Mouse (Mus musculus) midbrain, embryonic 13.5 days (tissue): ENCODE data around the gene Klhl24. TPM values are rescaled to one million over a fixed set of nuclear protein-coding genes. Genes with fewer than 3 reads are reported as not detected.

ENCODE experiments used
- ATAC-seq: fragments of 200-750 bp; cut with Nextera tagmentation; 2 replicates; pipeline ENCODE4 v1.8.0; 2017; ENCODE audit warnings: mild to moderate bottlenecking, moderate TSS enrichment, moderate library complexity
- H3K27ac ChIP-seq: fragments of 300-500 bp; sonication (generic); 2 replicates; pipeline ENCODE4 v1.5.1; 2015; ENCODE audit warnings: inconsistent platforms, mild to moderate bottlenecking, moderate library complexity
- H3K27me3 ChIP-seq: fragments of 300-500 bp; sonication (generic); 2 replicates; pipeline ENCODE4 v1.6.1; 2015; ENCODE audit warnings: mild to moderate bottlenecking, inconsistent platforms
- H3K36me3 ChIP-seq: fragments of 300-500 bp; sonication (generic); 2 replicates; pipeline ENCODE4 v1.6.1; 2015; ENCODE audit warnings: mild to moderate bottlenecking, inconsistent platforms
- H3K4me1 ChIP-seq: fragments of 300-500 bp; sonication (generic); replicated peaks from 2 replicates; pipeline ENCODE4 v1.6.1; 2015; ENCODE audit warnings: inconsistent platforms
- H3K4me2 ChIP-seq: fragments of 300-500 bp; sonication (generic); replicated peaks from 2 replicates; pipeline ENCODE4 v1.6.1; 2015; ENCODE audit warnings: moderate library complexity, mild to moderate bottlenecking, inconsistent platforms
- H3K4me3 ChIP-seq: fragments of 300-500 bp; sonication (generic); replicated peaks from 2 replicates; pipeline ENCODE4 v1.5.1; 2015; ENCODE audit warnings: mild to moderate bottlenecking, inconsistent platforms
- H3K9ac ChIP-seq: fragments of 300-500 bp; sonication (generic); replicated peaks from 2 replicates; pipeline ENCODE4 v1.6.1; 2015; ENCODE audit warnings: mild to moderate bottlenecking, inconsistent platforms
- H3K9me3 ChIP-seq: fragments of 300-500 bp; sonication (generic); 2 replicates; pipeline ENCODE4 v1.6.1; 2016; ENCODE audit warnings: mild to moderate bottlenecking, inconsistent platforms
- WGBS: fragments of 180-500 bp; shearing (Covaris S2); methylation state at CpG from one replicate; pipeline ENCODE4 v1.1.7; 2015; 5-methylcytosine and 5-hydroxymethylcytosine counted together
- polyA plus RNA-seq: library from polyadenylated mRNA; unstranded; fragments of >200 nt; fragmentation: Nextera tagmentation; extraction: Ambion mirVana; gene quantifications from 2 replicates; pipeline ENCODE4 v1.2.1, GENCODE M21; 2015

Gene Klhl24
- polyA plus RNA-seq: 64.6 and 69.3 TPM in 2 replicates

DNA sequence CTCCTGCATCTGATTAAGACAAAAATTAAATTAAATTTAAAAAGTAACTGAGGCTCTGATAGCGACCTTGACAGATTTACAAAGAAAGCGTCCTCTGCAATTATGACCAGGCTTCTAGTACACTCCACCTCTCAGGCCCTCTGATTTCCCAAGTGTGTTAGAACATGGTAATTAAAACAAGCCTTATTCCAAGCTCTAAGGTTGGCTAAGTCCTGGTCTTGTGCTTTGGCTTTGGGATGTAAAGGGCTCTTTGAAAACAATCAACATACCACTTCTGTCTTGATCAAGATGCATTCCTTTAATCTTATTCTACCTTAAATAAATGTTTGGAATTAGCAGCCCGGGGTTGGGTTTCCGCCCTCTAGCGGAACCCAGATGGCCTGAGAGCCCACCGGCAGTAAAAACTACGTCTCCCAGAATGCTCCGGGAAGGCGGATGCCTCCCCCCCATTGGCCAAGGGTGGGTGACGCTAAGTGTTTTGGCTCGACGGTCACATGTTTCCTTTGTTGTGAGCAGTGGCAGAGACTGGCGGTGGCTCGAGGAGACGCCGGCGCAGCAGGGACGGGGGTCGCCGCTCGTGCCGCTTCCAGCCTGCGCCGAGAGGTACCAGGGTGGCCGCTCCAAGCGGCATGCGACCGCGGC lies at the start of gene Klhl24:
Klhl24 (plus strand) TSS at position 474 of the 642 bp plus-strand sequence.
- Histone ChIP-seq H3K9me3 (no peaks in the 10 kb centered on the region), H3K4me1 (peaks cover 11% of the 10 kb centered on the region), H3K4me2 (peak within 1 kb of the TSS; percentile 65), H3K27me3 (no peaks in the 10 kb centered on the region), H3K27ac (peak within 1 kb of the TSS; percentile 99), H3K36me3 (peaks cover 4% of the 10 kb centered on the region; the same call in 1 of the 2 replicates), H3K4me3 (peak within 1 kb of the TSS; percentile 83), H3K9ac (peak within 1 kb of the TSS; percentile 97)
- under 1% methylated on average over 29 of the region's 29 CpGs for WGBS
- ATAC-seq: peak; percentile 96

- Histone ChIP-seq H3K4me1 (no peaks in the 10 kb centered on the region), H3K27me3 (no peaks in the 10 kb centered on the region), H3K27ac (no peak overlapping the region), H3K36me3 (no peaks in the 10 kb centered on the region), H3K9ac (no peak overlapping the region), H3K4me3 (no peak overlapping the region), H3K4me2 (no peak overlapping the region), H3K9me3 (no peaks in the 10 kb centered on the region)
- WGBS: 95% methylated on average over 3 of the region's 3 CpGs
- no peak for ATAC-seq
Measured at GRCm38 (mm10) chr16:20052655-20053054, 44.7 kb upstream of the Klhl24 start.

DNA sequence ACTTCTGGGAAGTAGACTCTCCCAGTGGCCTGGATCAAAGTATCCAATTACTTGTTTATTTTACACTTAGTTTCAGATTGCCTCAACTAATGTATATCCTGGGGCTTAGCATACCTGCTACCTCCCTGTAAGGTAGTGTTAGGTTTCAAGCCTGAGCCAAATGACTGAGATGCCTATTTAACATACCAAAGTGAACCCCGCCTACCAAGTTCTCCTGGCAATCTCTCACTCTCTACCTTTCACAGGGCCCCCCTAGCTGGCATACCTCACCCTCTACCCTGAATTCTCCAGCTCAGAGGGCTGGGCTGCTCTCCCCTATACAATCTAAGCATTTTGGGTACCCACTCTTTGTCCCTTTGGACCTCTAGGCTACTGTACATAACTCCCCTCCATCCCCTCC lies 24.6 kb upstream of the Klhl24 start:
- 62% methylated on average over 1 of the region's 1 CpGs for WGBS
- H3K9ac ChIP-seq: no peak overlapping the region
- no peaks in the 10 kb centered on the region for H3K9me3 ChIP-seq
- ATAC-seq: no peak
- H3K27ac ChIP-seq: no peak overlapping the region
- H3K4me1 ChIP-seq: no peaks in the 10 kb centered on the region
- H3K4me3 ChIP-seq: no peak overlapping the region
- H3K4me2 ChIP-seq: no peak overlapping the region
- no peaks in the 10 kb centered on the region for H3K27me3 ChIP-seq
- no peaks in the 10 kb centered on the region for H3K36me3 ChIP-seq

DNA sequence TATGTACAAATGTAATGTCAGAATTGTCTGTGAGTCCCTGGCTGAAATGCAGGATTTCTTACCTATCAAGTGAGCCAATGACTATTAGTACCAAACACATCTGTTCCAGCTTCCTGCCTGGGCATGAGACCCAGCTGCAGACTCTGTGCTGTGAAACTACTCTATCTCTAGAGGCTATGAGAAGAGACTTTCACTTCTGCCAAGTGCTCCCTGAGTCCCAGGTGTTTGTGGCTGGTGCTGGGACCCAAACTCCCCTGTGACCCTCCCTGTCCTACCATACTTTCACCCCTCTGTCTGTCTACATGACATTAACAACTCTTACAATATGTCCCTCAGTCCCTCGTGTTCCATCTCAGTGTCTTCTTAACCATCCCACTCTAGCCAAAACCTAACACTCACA lies 20.7 kb upstream of the Klhl24 start:
- no peak for ATAC-seq
- Histone ChIP-seq H3K36me3 (no peaks in the 10 kb centered on the region), H3K27me3 (no peaks in the 10 kb centered on the region), H3K9me3 (no peaks in the 10 kb centered on the region), H3K4me2 (no peak overlapping the region), H3K4me3 (no peak overlapping the region), H3K27ac (no peak overlapping the region), H3K4me1 (no peaks in the 10 kb centered on the region), H3K9ac (no peak overlapping the region)
- WGBS: 67% methylated on average over 1 of the region's 1 CpGs

GRCm38 (mm10) chr16:20080271-20080670 lies 17.1 kb upstream of the Klhl24 start:
- H3K9me3 ChIP-seq: no peaks in the 10 kb centered on the region
- no peaks in the 10 kb centered on the region for H3K27me3 ChIP-seq
- no peak overlapping the region for H3K9ac ChIP-seq
- H3K36me3 ChIP-seq: no peaks in the 10 kb centered on the region
- 89% methylated on average over 3 of the region's 3 CpGs for WGBS
- no peak overlapping the region for H3K4me2 ChIP-seq
- H3K4me3 ChIP-seq: no peak overlapping the region
- H3K27ac ChIP-seq: no peak overlapping the region
- ATAC-seq: no peak
- H3K4me1 ChIP-seq: no peaks in the 10 kb centered on the region

DNA sequence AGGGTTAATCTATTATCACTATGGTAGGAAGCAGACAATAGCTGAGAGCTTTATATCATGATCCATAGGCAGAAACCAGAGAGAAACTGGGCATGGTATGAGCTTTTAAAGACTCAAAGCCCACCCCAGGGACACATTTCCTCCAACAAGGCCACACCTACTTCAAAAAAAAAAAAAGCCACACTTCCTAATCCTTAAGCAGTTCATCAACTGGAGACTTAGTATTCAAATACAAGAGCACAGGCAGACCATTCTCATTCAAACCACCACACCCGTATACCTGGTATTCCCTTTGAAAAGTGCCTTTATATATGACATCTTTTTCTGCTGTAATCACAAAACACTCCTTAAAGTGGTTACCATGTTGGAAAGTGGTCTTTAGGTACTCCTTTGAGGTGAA lies 12.7 kb upstream of the Klhl24 start:
- Histone ChIP-seq H3K4me1 (no peaks in the 10 kb centered on the region), H3K4me2 (no peak overlapping the region), H3K9me3 (no peaks in the 10 kb centered on the region), H3K27ac (no peak overlapping the region), H3K27me3 (no peaks in the 10 kb centered on the region), H3K4me3 (no peak overlapping the region), H3K36me3 (no peaks in the 10 kb centered on the region), H3K9ac (no peak overlapping the region)
- WGBS: 87% methylated on average over 1 of the region's 1 CpGs
- ATAC-seq: no peak

- Histone ChIP-seq H3K9ac (no peak overlapping the region), H3K4me3 (no peak overlapping the region), H3K36me3 (no peaks in the 10 kb centered on the region), H3K4me2 (no peak overlapping the region), H3K27me3 (no peaks in the 10 kb centered on the region), H3K27ac (no peak overlapping the region), H3K9me3 (no peaks in the 10 kb centered on the region), H3K4me1 (no peaks in the 10 kb centered on the region)
- no peak for ATAC-seq
- 91% methylated on average over 5 of the region's 5 CpGs for WGBS
Measured at GRCm38 (mm10) chr16:20085250-20085905, 12.0 kb upstream of the Klhl24 start.

GRCm38 (mm10) chr16:20086976-20087375 lies 10.4 kb upstream of the Klhl24 start:
- Histone ChIP-seq H3K27ac (no peak overlapping the region), H3K36me3 (no peaks in the 10 kb centered on the region), H3K4me3 (no peak overlapping the region), H3K9ac (no peak overlapping the region), H3K9me3 (no peaks in the 10 kb centered on the region), H3K4me1 (no peaks in the 10 kb centered on the region), H3K27me3 (no peaks in the 10 kb centered on the region), H3K4me2 (no peak overlapping the region)
- ATAC-seq: no peak
- 71% methylated on average over 5 of the region's 5 CpGs for WGBS

GRCm38 (mm10) chr16:20089636-20090035 lies 7.7 kb upstream of the Klhl24 start:
- WGBS: 87% methylated on average over 3 of the region's 3 CpGs
- H3K27me3 ChIP-seq: no peaks in the 10 kb centered on the region
- H3K4me1 ChIP-seq: no peaks in the 10 kb centered on the region
- no peaks in the 10 kb centered on the region for H3K9me3 ChIP-seq
- H3K4me3 ChIP-seq: no peak overlapping the region
- no peak overlapping the region for H3K27ac ChIP-seq
- no peak for ATAC-seq
- H3K36me3 ChIP-seq: no peaks in the 10 kb centered on the region
- no peak overlapping the region for H3K9ac ChIP-seq
- no peak overlapping the region for H3K4me2 ChIP-seq

GRCm38 (mm10) chr16:20090921-20091575 lies 6.3 kb upstream of the Klhl24 start:
- WGBS: 55% methylated on average over 5 of the region's 5 CpGs

GRCm38 (mm10) chr16:20095966-20096365 lies 1.4 kb upstream of the Klhl24 start:
- peaks cover 4% of the 10 kb centered on the region; the same call in 1 of the 2 replicates for H3K36me3 ChIP-seq
- H3K4me1 ChIP-seq: peaks cover 11% of the 10 kb centered on the region
- no peak overlapping the region for H3K9ac ChIP-seq
- no peak overlapping the region for H3K4me2 ChIP-seq
- no peaks in the 10 kb centered on the region for H3K27me3 ChIP-seq
- no peak overlapping the region for H3K27ac ChIP-seq
- ATAC-seq: no peak
- H3K9me3 ChIP-seq: no peaks in the 10 kb centered on the region
- H3K4me3 ChIP-seq: no peak overlapping the region
- 76% methylated on average over 2 of the region's 2 CpGs for WGBS

More at GRCm38 (mm10) chr16:20090921-20091575, 6.3 kb upstream of the Klhl24 start:
- no peak overlapping the region for H3K27ac ChIP-seq
- ATAC-seq: no peak
- no peak overlapping the region for H3K4me3 ChIP-seq
- no peaks in the 10 kb centered on the region for H3K4me1 ChIP-seq
- no peaks in the 10 kb centered on the region for H3K9me3 ChIP-seq
- H3K36me3 ChIP-seq: no peaks in the 10 kb centered on the region
- H3K9ac ChIP-seq: no peak overlapping the region
- no peaks in the 10 kb centered on the region for H3K27me3 ChIP-seq
- H3K4me2 ChIP-seq: no peak overlapping the region

DNA sequence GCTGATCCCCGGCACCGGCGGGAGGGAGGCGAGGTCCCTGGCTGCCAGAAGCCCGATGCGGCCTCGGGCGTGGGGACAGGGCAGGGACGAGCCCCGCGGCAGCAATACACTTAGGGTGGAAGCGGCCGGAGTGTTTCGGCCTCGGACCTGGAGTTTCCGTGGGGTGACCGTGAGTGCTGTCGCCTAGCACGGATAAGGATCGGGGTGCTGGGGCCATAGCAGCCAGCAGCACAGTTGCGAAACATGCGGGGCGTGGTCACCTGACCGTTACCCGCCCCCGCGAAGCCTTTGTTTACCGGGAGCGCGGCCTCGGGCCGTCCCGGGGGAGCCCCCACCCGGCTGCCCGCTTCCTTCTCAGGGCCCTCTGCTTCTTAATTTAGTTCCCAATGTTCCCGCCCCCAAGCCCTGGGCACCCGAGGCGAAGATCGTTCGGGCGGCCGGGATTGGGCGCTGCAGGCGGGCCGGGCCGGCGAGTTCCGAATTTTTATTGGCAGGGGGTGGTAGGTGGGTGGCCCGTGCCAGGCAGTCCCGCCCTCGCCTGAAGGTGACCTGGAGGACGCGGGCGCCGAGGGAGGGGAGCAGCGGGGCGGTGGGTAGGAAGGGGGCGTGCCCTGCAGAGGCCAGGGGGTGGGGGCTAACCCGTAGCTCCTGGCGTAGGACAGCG lies 501 bp downstream of the Klhl24 start:
- Histone ChIP-seq H3K4me3 (peak overlapping the region; percentile 83), H3K27me3 (no peaks in the 10 kb centered on the region), H3K4me1 (peaks cover 11% of the 10 kb centered on the region), H3K4me2 (peak overlapping the region; percentile 65), H3K9me3 (no peaks in the 10 kb centered on the region), H3K27ac (peak overlapping the region; percentile 99), H3K9ac (peak overlapping the region; percentile 97), H3K36me3 (peaks cover 10% of the 10 kb centered on the region)
- 0% methylated on average over 61 of the region's 61 CpGs for WGBS
- peak; percentile 90 for ATAC-seq
